Mouse (Mus musculus): ENCODE measurements around the gene Btbd9. TPM values are rescaled to one million over a fixed set of nuclear protein-coding genes. Genes with fewer than 3 reads are reported as not detected.
"Not testable (repeated sequence)": the region's sequence is repeated elsewhere in the genome, so short reads cannot be mapped to it uniquely, and the experiment has no call there.

Btbd9 gene
- total RNA-seq, 2 experiments from 2014 or later: 117 TPM

DNA sequence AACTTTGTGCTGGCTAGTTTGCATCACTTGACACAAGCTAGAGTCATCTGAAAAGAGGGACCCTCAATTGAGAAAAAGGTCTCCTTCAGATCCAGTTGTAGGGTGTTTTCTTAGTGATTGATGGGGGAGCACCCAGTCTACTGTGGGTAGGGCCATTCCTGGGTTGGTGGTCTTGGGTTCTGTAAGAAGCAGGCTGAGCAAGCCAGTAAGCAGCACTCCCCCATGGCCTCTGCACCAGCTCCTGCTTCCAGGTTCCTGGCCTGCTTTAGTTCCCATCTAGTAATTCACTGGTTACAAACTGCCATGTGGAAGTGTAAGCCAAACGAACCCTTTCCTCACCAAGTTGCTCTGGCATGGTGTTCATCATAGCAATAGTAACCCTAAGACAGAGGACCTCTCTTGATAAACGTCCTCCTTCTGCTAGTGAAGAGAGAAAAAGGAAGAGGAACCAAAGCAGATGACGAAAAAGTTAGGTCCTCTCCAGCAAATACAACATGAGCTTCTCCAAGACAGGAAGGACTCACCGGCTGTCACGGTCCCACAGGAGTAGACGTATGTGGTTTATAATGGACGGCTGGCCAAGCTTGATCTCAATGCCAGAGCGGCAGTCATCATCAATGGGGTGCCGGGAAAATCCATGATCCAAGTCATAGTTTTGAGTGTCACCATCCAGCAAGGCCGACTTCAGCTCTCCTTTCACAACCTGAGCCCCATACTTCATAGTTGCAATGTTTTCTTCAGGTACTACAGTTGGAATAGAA is 59.5 kb downstream of the Btbd9 start:
- no peak for DNase-seq (ENCODE audit: low spot score in 2 of 2)

DNA sequence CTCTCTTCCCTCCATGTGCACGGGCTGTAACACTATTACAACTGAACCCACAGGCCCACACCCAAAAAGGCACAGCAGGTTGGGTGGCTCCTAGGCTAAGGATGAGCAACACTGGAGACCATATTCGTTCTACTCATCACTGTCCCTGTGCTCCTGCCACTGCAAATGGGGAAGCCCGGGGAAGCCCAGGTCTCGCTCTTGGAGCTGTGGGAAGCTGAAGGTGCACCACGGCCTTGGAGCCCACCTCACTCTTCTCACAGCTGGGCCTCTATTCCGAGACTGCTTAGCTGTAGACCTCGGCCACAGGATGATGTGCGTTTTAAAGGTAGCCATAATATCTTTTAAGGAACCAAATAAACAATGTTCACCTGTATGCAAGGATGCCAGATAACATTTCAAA is 60.9 kb downstream of the Btbd9 start:
- no peak for DNase-seq (ENCODE audit: low spot score in 2 of 2)

- DNase-seq (ENCODE audit: low spot score in 2 of 2): no peak
Measured at GRCm38 (mm10) chr17:30513034-30513433, 63.3 kb downstream of the Btbd9 start.

GRCm38 (mm10) chr17:30512531-30512930 is 63.8 kb downstream of the Btbd9 start:
- DNase-seq (ENCODE audit: low spot score in 2 of 2): no peak

GRCm38 (mm10) chr17:30512007-30512406 is 64.3 kb downstream of the Btbd9 start:
- DNase-seq (ENCODE audit: low spot score in 2 of 2): no peak

GRCm38 (mm10) chr17:30511399-30511798 is 64.9 kb downstream of the Btbd9 start:
- no peak for DNase-seq (ENCODE audit: low spot score in 2 of 2)

DNA sequence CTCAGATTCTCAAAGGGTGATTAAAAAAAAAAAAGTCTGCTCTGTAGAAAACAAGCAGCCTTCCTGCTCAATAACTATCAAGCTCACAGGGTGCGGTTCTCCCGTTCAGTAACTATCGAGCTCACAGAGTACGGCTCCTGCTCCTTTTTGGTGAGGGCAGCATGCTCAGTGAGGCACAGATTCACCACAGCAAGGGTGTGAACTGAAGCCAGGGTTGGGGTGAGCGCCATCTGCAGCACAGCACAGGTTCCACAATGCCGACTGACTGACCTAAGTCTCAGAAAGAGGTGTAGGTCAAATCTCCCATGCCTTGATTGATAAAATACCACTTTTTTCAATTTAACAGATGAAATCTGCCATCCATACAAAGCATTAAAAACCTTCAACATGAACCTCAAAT is 66.1 kb downstream of the Btbd9 start:
- DNase-seq (ENCODE audit: low spot score in 2 of 2): no peak

DNA sequence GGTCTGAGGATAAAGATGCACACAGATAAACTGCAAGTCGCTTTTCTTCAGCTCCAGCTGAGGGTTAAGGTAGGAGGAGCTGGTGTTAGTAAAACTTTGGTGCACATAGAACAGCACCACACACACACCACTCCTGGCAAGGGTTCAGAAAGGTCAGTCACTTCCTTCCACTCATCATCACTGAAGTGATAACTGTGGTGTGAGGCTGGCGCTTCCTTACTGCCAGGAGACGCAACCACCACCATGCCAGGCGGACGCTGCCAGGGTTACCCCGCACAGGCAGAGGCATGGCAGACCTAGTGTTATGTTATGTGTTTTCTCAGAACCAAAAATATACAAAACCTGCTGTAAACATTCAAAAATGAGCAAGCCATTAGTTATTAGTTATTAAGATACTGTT is 66.6 kb downstream of the Btbd9 start:
- DNase-seq (ENCODE audit: low spot score in 2 of 2): no peak

GRCm38 (mm10) chr17:30507636-30508576 is 68.4 kb downstream of the Btbd9 start:
- DNase-seq (ENCODE audit: low spot score in 2 of 2): no peak

DNA sequence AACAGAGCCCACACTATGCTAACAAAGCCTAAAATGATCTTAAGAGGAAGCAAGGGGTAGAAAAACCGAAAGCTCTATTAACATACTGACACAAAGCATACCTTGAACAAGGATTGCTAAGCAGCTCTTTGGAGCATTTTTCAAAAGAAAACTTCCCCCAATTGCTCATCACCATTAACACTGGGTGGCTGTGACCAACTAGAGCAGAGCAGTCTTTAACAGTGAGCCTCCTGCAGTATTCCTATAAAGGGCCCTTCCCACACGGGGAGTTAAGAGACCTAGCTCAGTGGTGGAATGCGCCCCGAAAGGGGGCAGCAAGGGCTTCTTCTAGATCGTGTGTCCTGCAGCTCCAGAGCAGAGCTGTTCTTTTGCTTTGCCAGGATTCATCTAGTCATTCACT is 69.4 kb downstream of the Btbd9 start:
- DNase-seq (ENCODE audit: low spot score in 2 of 2): no peak

GRCm38 (mm10) chr17:30499541-30499940 is 76.7 kb downstream of the Btbd9 start:
- not testable (repeated sequence) for DNase-seq (ENCODE audit: low spot score in 2 of 2)

- no peak for DNase-seq (ENCODE audit: low spot score in 2 of 2)
Measured at GRCm38 (mm10) chr17:30498779-30499178, 77.5 kb downstream of the Btbd9 start.

DNA sequence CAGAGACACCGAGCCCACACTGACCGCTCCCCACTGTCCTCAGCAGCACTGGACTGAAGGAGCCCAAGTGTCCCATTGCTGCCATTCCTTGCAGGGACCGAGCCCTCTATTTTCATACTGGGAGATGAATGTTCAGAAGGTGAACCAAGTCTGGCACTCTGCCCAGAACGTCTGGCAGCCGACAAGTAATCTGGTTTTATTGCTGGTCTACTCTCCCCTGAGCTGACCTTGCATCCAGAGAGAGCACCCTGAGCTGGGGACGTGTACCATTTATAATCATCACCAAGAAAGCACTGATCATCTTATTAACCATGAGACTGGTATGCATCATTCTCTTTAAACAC is 77.9 kb downstream of the Btbd9 start:
- peak in 1 of 2 experiments; percentile 52 for DNase-seq (ENCODE audit: low spot score in 2 of 2)

GRCm38 (mm10) chr17:30497525-30498375 is 78.5 kb downstream of the Btbd9 start:
- DNase-seq (ENCODE audit: low spot score in 2 of 2): peak; percentile 75 to 91

- no peak for DNase-seq (ENCODE audit: low spot score in 2 of 2)
Measured at GRCm38 (mm10) chr17:30495567-30495966, 80.7 kb downstream of the Btbd9 start.

DNA sequence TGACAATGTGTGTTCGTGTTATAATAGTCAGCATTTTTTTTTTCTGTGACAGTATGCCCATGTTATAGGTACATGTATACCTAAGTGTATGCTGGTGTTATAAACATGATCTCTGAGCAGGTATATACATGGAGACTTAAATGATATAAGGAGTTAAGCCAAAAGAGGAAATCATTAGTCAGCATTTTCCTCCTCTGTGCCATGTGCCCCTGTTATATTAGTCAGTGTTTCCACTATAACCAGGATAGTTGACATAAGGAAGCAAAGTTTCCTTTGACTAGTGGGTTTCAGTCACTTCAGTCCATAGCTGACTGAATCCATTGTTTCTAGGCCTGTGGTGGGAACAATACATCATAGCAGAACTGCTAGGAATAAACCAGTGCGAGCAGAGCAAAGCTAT is 81.1 kb downstream of the Btbd9 start:
- DNase-seq (ENCODE audit: low spot score in 2 of 2): no peak

GRCm38 (mm10) chr17:30493481-30493880 is 82.8 kb downstream of the Btbd9 start:
- DNase-seq (ENCODE audit: low spot score in 2 of 2): no peak

GRCm38 (mm10) chr17:30492191-30492590 is 84.1 kb downstream of the Btbd9 start:
- no peak for DNase-seq (ENCODE audit: low spot score in 2 of 2)

GRCm38 (mm10) chr17:30491601-30492000 is 84.7 kb downstream of the Btbd9 start:
- DNase-seq (ENCODE audit: low spot score in 2 of 2): no peak

DNA sequence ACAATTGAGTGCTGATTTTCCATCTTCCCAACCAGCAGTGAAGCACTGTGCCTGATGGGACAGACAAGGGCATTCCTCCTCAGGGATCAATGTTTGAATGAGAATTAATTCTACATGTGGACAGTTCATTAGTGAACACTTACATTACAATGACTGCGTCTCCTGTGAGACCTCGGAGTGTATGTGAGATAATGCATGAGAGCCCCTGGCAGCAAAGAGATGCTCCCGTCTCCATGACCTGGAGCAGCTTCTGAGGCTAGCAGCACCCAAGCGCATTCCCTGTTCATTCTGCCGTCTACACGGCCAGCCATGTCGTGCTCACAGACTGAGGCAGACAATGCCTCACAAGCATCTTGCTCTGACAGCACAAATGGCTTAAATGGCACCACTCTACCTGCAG is 85.7 kb downstream of the Btbd9 start:
- DNase-seq (ENCODE audit: low spot score in 2 of 2): no peak

GRCm38 (mm10) chr17:30490086-30490485 is 86.2 kb downstream of the Btbd9 start:
- DNase-seq (ENCODE audit: low spot score in 2 of 2): no peak

Data from layer of hippocampus, postnatal 14 days (tissue).